Mouse (Mus musculus): ENCODE measurements around the gene Eif4g1.

Gene Eif4g1

GRCm38 (mm10) chr16:20706407-20707055, 38.4 kb downstream of the Eif4g1 start:
- no peak for DNase-seq (ENCODE audit: low spot score in 2 of 2)

GRCm38 (mm10) chr16:20708220-20708938, 40.3 kb downstream of the Eif4g1 start:
- no peak for DNase-seq (ENCODE audit: low spot score in 2 of 2)

GRCm38 (mm10) chr16:20708939-20709734, 41.0 kb downstream of the Eif4g1 start:
- DNase-seq (ENCODE audit: low spot score in 2 of 2), result no peak

GRCm38 (mm10) chr16:20710370-20710769, 42.3 kb downstream of the Eif4g1 start:
- no peak for DNase-seq (ENCODE audit: low spot score in 2 of 2)

GRCm38 (mm10) chr16:20710810-20711209, 42.7 kb downstream of the Eif4g1 start:
- DNase-seq (ENCODE audit: low spot score in 2 of 2), result no peak

- no peak for DNase-seq (ENCODE audit: low spot score in 2 of 2)
These were observed 44.1 kb downstream of the Eif4g1 start for GRCm38 (mm10) chr16:20712190-20712589.

GRCm38 (mm10) chr16:20712889-20713288, 44.8 kb downstream of the Eif4g1 start:
- no peak for DNase-seq (ENCODE audit: low spot score in 2 of 2)

- DNase-seq (ENCODE audit: low spot score in 2 of 2), result no peak
These were observed 46.4 kb downstream of the Eif4g1 start for GRCm38 (mm10) chr16:20714307-20715080.

GRCm38 (mm10) chr16:20715161-20715560, 47.0 kb downstream of the Eif4g1 start:
- DNase-seq (ENCODE audit: low spot score in 2 of 2), result no peak

- no peak for DNase-seq (ENCODE audit: low spot score in 2 of 2)
These were observed 47.5 kb downstream of the Eif4g1 start for GRCm38 (mm10) chr16:20715566-20715965.

GRCm38 (mm10) chr16:20715976-20716840, 48.1 kb downstream of the Eif4g1 start:
- peak; percentile 72 to 84 for DNase-seq (ENCODE audit: low spot score in 2 of 2)

GRCm38 (mm10) chr16:20716841-20717180, 48.7 kb downstream of the Eif4g1 start:
- DNase-seq (ENCODE audit: low spot score in 2 of 2), result no peak

- DNase-seq (ENCODE audit: low spot score in 2 of 2), result peak; percentile 97
These were observed 49.3 kb downstream of the Eif4g1 start, which contains the start of the genes Polr2h and Clcn2 for GRCm38 (mm10) chr16:20717181-20717977. Polr2h (plus strand) TSS chr16:20717665. Clcn2 (minus strand) TSS chr16:20717746.

GRCm38 (mm10) chr16:20717978-20718670, 50.0 kb downstream of the Eif4g1 start:
- no peak for DNase-seq (ENCODE audit: low spot score in 2 of 2)

- DNase-seq (ENCODE audit: low spot score in 2 of 2), result no peak
These were observed 53.7 kb downstream of the Eif4g1 start for GRCm38 (mm10) chr16:20721808-20722207.

- DNase-seq (ENCODE audit: low spot score in 2 of 2), result no peak
These were observed 54.6 kb downstream of the Eif4g1 start for GRCm38 (mm10) chr16:20722736-20723135.

GRCm38 (mm10) chr16:20723247-20723646, 55.1 kb downstream of the Eif4g1 start:
- no peak for DNase-seq (ENCODE audit: low spot score in 2 of 2)

- DNase-seq (ENCODE audit: low spot score in 2 of 2), result peak in 1 of 2 experiments; percentile 53
These were observed 56.2 kb downstream of the Eif4g1 start for GRCm38 (mm10) chr16:20724338-20724748.

GRCm38 (mm10) chr16:20725321-20725720, 57.2 kb downstream of the Eif4g1 start:
- no peak for DNase-seq (ENCODE audit: low spot score in 2 of 2)

All from frontal cortex, postnatal 10 days (tissue).